Comparison of ENCODE assay signal across 14 mouse cellular contexts in genomic region chr9:120081247-120081646, GRCm38 (mm10). TPM values are rescaled to one million over a fixed set of nuclear protein-coding genes. Genes with fewer than 3 reads are reported as not detected.
DNase-seq lines count a peak whose midpoint lies in the region; ATAC-seq and TF ChIP-seq lines count a peak whose summit lies in the region.
"Had no signal": no experiment of that assay in that cellular context is flagged by ENCODE, and none has a peak within 500 bp of the region (broad histone marks: within the 10 kb centered on the region; RNA-seq: fewer than 3 reads in every experiment).

No protein-coding gene starts in this region.

- dilution Hi-C loops in CH12.LX (cut with MboI; ENCODE audit: extremely low pct_ligation_motif_present, extremely low pct_unique_long_range_greater_than_20kb, low sequenced_read_pairs), result no loop called here

- H3K79me2 ChIP-seq in CH12.LX (replicated peaks; ENCODE audit: control insufficient read depth, extremely low read depth, insufficient read depth, poor library complexity, severe bottlenecking) (no peaks in the 10 kb centered on the region), MEL (ENCODE audit: control insufficient read depth, insufficient read depth, low read length, poor library complexity) (no peaks in the 10 kb centered on the region)

- TF ChIP-seq POLR2A in CH12.LX (IDR thresholded peaks at IDR 0.05; ENCODE audit: low read depth, low read length), result no peak
- no peak for TF ChIP-seq POLR2A in MEL (IDR thresholded peaks at IDR 0.05; ENCODE audit: control insufficient read depth in 1 of 2, insufficient read depth in 1 of 2, low read depth in 1 of 2, low read length in 2 of 2, poor library complexity in 1 of 2)

- TF ChIP-seq CTCF in layer of hippocampus, adult 2 months (conservative IDR thresholded peaks at IDR 0.05), result peak; percentile 51
- TF ChIP-seq CTCF in CH12.LX (conservative IDR thresholded peaks at IDR 0.05 in 1 of 2, IDR thresholded peaks at IDR 0.05 in 1 of 2; ENCODE audit: low read depth in 2 of 2, low read length in 2 of 2) (peak; percentile 7 to 49; a peak in 3 of 4 replicates), MEL (IDR thresholded peaks at IDR 0.05 in 2 of 3, conservative IDR thresholded peaks at IDR 0.05 in 1 of 3; ENCODE audit: control insufficient read depth in 1 of 3, insufficient read depth in 1 of 3, low read depth in 2 of 3, low read length in 3 of 3, poor library complexity in 1 of 3, severe bottlenecking in 1 of 3) (peak; percentile 56 to 75 (median 60))
- peak; percentile 72 for TF ChIP-seq CTCF in liver, embryonic 14.5 days (IDR thresholded peaks at IDR 0.05; ENCODE audit: low read depth)

- H3K9ac ChIP-seq in CH12.LX (ENCODE audit: insufficient read depth, low read depth) (no peak overlapping the region), MEL (ENCODE audit: control insufficient read depth, low read depth, low read length, poor library complexity, severe bottlenecking) (no peak overlapping the region)
- H3K9ac ChIP-seq in liver, embryonic 14.5 days (replicated peaks), result no peak overlapping the region
- H3K9ac ChIP-seq: hindbrain, embryonic 12.5 days had no signal

- peak overlapping the region; percentile 81; the same call in 1 of the 2 replicates for H3K27ac ChIP-seq in layer of hippocampus, adult 2 months
- H3K27ac ChIP-seq in CH12.LX (ENCODE audit: insufficient read depth, low read depth) (no peak overlapping the region), MEL (ENCODE audit: control insufficient read depth, low read depth, low read length) (no peak overlapping the region)
- H3K27ac ChIP-seq in liver, embryonic 14.5 days, result no peak overlapping the region
- H3K27ac ChIP-seq: hindbrain, embryonic 12.5 days; limb, embryonic 10.5 days had no signal

- H3K27me3 ChIP-seq in CH12.LX (replicated peaks), result peaks cover 47% of the 10 kb centered on the region
- no peaks in the 10 kb centered on the region; a peak in 1 of 4 replicates for H3K27me3 ChIP-seq in MEL (ENCODE audit: control insufficient read depth in 1 of 2, insufficient read depth in 2 of 2, low read length in 2 of 2)
- H3K27me3 ChIP-seq in liver, embryonic 14.5 days (ENCODE audit: control insufficient read depth, insufficient read depth, low read length), result no peaks in the 10 kb centered on the region

- no peak for DNase-seq in layer of hippocampus, adult 2 months (ENCODE audit: low spot score in 2 of 2)
- no peak for DNase-seq in layer of hippocampus, adult 18-20 months (ENCODE audit: low spot score in 2 of 2)
- DNase-seq in CH12.LX (ENCODE audit: extremely low read depth), result peak; percentile 22
- peak; percentile 52 for DNase-seq in MEL (ENCODE audit: low read depth, low spot score)
- peak in 1 of 3 experiments; percentile 7 for DNase-seq in liver, embryonic 14.5 days (ENCODE audit: low read depth in 3 of 3, low spot score in 3 of 3)
- DNase-seq in adrenal gland, postnatal 4 days (ENCODE audit: low spot score in 2 of 2), result no peak
- no peak for DNase-seq in spleen, adult 12 weeks (ENCODE audit: low spot score)
- DNase-seq: cerebellum, adult 9-10 months; kidney, postnatal 4 days; thymus, adult 2 months had no signal

- peak; percentile 14 for TF ChIP-seq RAD21 in CH12.LX (IDR thresholded peaks at IDR 0.05; ENCODE audit: low read depth, low read length)
- peak; percentile 44 for TF ChIP-seq RAD21 in MEL (IDR thresholded peaks at IDR 0.05; ENCODE audit: low read depth, low read length)

- no peak for ATAC-seq in liver, embryonic 14.5 days (ENCODE audit: insufficient read depth)
- ATAC-seq: activated CD4-positive, CD25-positive, alpha-beta regulatory T cell, adult 4 months had no signal

- no peak overlapping the region for H3K4me3 ChIP-seq in layer of hippocampus, adult 2 months
- no peak overlapping the region for H3K4me3 ChIP-seq in CH12.LX (replicated peaks in 1 of 3; ENCODE audit: low read depth in 2 of 3, low read length in 2 of 3, poor library complexity in 1 of 3)
- no peak overlapping the region for H3K4me3 ChIP-seq in MEL (ENCODE audit: control insufficient read depth in 1 of 2, insufficient read depth in 1 of 2, low read depth in 2 of 2, low read length in 2 of 2)
- no peak overlapping the region for H3K4me3 ChIP-seq in liver, embryonic 14.5 days (ENCODE audit: insufficient read depth in 1 of 2, low read depth in 2 of 2, low read length in 2 of 2)
- H3K4me3 ChIP-seq: hindbrain, embryonic 12.5 days; limb, embryonic 10.5 days had no signal

- WGBS in liver, embryonic 14.5 days (ENCODE audit: insufficient replicate concordance), result 56% methylated on average over 6 of the region's 6 CpGs

- TF ChIP-seq EP300 in CH12.LX (IDR thresholded peaks at IDR 0.05; ENCODE audit: low read length) (no peak), MEL (IDR thresholded peaks at IDR 0.05; ENCODE audit: low read depth in 1 of 2, low read length in 2 of 2) (no peak)
- TF ChIP-seq EP300 in liver, embryonic 14.5 days (IDR thresholded peaks at IDR 0.05; ENCODE audit: low read depth), result no peak

- H3K9me3 ChIP-seq in CH12.LX (replicated peaks; ENCODE audit: low read length) (peaks cover 4% of the 10 kb centered on the region), MEL (replicated peaks; ENCODE audit: insufficient read depth, low read length) (no peaks in the 10 kb centered on the region)
- no peaks in the 10 kb centered on the region for H3K9me3 ChIP-seq in liver, embryonic 14.5 days (ENCODE audit: control insufficient read depth, low read length)
- H3K9me3 ChIP-seq: hindbrain, embryonic 12.5 days; limb, embryonic 10.5 days had no signal

- H3K36me3 ChIP-seq in CH12.LX (replicated peaks in 1 of 2; ENCODE audit: control insufficient read depth in 1 of 2, insufficient read depth in 1 of 2, low read length in 1 of 2), result no peaks in the 10 kb centered on the region
- H3K36me3 ChIP-seq in MEL (ENCODE audit: control insufficient read depth in 1 of 2, insufficient read depth in 2 of 2, low read length in 2 of 2), result no peaks in the 10 kb centered on the region
- no peaks in the 10 kb centered on the region for H3K36me3 ChIP-seq in liver, embryonic 14.5 days (replicated peaks; ENCODE audit: control insufficient read depth, insufficient read depth, low read depth)
- H3K36me3 ChIP-seq: hindbrain, embryonic 12.5 days; limb, embryonic 10.5 days had no signal

- H3K4me1 ChIP-seq in CH12.LX (ENCODE audit: control insufficient read depth in 1 of 2, insufficient read depth in 2 of 2) (no peaks in the 10 kb centered on the region), MEL (ENCODE audit: control insufficient read depth in 1 of 2, insufficient read depth in 2 of 2, low read length in 2 of 2) (peaks cover 0 to 10% of the 10 kb centered on the region in 2 experiments; a peak in 2 of 4 replicates)
- no peaks in the 10 kb centered on the region for H3K4me1 ChIP-seq in liver, embryonic 14.5 days (replicated peaks; ENCODE audit: control insufficient read depth in 2 of 2, insufficient read depth in 2 of 2, low read length in 1 of 2)
- H3K4me1 ChIP-seq: hindbrain, embryonic 12.5 days; limb, embryonic 10.5 days had no signal

- in situ Hi-C loops in CH12.LX (cut with MboI; ENCODE audit: low pct_ligation_motif_present, low pct_unique_long_range_greater_than_20kb, low sequenced_read_pairs), result no loop called here

- H3K4me2 ChIP-seq in CH12.LX (ENCODE audit: insufficient read depth, low read depth, poor library complexity, severe bottlenecking), result no peak overlapping the region
- H3K4me2 ChIP-seq in liver, embryonic 14.5 days (ENCODE audit: low read depth), result no peak overlapping the region
- H3K4me2 ChIP-seq: hindbrain, embryonic 12.5 days had no signal

RNA-seq across cellular contexts. Expression of gene Ccr8, which starts 10.7 kb away (rescaled TPM):
- not detected for total RNA-seq in layer of hippocampus, adult 2 months (2021)
- total RNA-seq in layer of hippocampus, adult 18-20 months (2021), result not detected
- total RNA-seq in CH12.LX (2012; rRNA removed) (not detected in 2 replicates), CH12.LX (2014; rRNA removed) (not detected in 2 replicates), MEL (2012; rRNA removed) (not detected in 2 replicates)
- polyA plus RNA-seq in CH12.LX (2012; ENCODE audit: insufficient read length, low read depth) (not detected in 2 replicates), MEL (2012; ENCODE audit: insufficient read depth in 1 of 2, insufficient read length in 2 of 2, low read depth in 1 of 2, low replicate concordance in 2 of 2, missing spikeins in 1 of 2) (not detected)
- not detected in 2 replicates for polyA plus RNA-seq in liver, embryonic 14.5 days (2012; rRNA removed)
- polyA plus RNA-seq in liver, embryonic 14.5 days (2014; fragmentation: Nextera tagmentation; extraction: Ambion mirVana), result not detected in 2 replicates
- not detected for total RNA-seq in adrenal gland, postnatal 4 days (2021)
- polyA plus RNA-seq: gonadal fat pad, adult 2 months; hindbrain, embryonic 12.5 days; limb, embryonic 10.5 days had no signal

RNA-seq across cellular contexts. Expression of gene Cx3cr1, which starts 11.6 kb away (rescaled TPM):
- total RNA-seq in layer of hippocampus, adult 2 months (2021), result 10 to 100 TPM; 30.8 to 31.7 TPM
- 10 to 100 TPM; 26.5 to 31.6 TPM for total RNA-seq in layer of hippocampus, adult 18-20 months (2021)
- total RNA-seq in CH12.LX (2012; rRNA removed), result not detected in 2 replicates
- total RNA-seq in CH12.LX (2014; rRNA removed), result not detected in 2 replicates
- 0.06 and 0.08 TPM in 2 replicates for polyA plus RNA-seq in CH12.LX (2012; ENCODE audit: insufficient read length, low read depth)
- total RNA-seq in MEL (2012; rRNA removed), result not detected in 2 replicates
- not detected for polyA plus RNA-seq in MEL (2012; ENCODE audit: insufficient read depth in 1 of 2, insufficient read length in 2 of 2, low read depth in 1 of 2, low replicate concordance in 2 of 2, missing spikeins in 1 of 2)
- polyA plus RNA-seq in liver, embryonic 14.5 days (2012; rRNA removed), result 1.4 and 1.5 TPM in 2 replicates
- polyA plus RNA-seq in liver, embryonic 14.5 days (2014; fragmentation: Nextera tagmentation; extraction: Ambion mirVana), result 0.69 and 1.3 TPM in 2 replicates
- total RNA-seq in adrenal gland, postnatal 4 days (2021), result 1 to 10 TPM; 7.2 TPM

RNA-seq across cellular contexts. Expression of gene Slc25a38, which starts 28.9 kb away (rescaled TPM):
- total RNA-seq in layer of hippocampus, adult 2 months (2021), result 10 to 100 TPM; 26.1 to 26.4 TPM
- 10 to 100 TPM; 28.1 to 29.0 TPM for total RNA-seq in layer of hippocampus, adult 18-20 months (2021)
- total RNA-seq in CH12.LX (2012; rRNA removed) (20.3 and 25.3 TPM in 2 replicates), CH12.LX (2014; rRNA removed) (22.3 and 24.3 TPM in 2 replicates), MEL (2012; rRNA removed) (76.1 and 87.6 TPM in 2 replicates)
- polyA plus RNA-seq in CH12.LX (2012; ENCODE audit: insufficient read length, low read depth) (24.4 and 26.1 TPM in 2 replicates), MEL (2012; ENCODE audit: insufficient read depth in 1 of 2, insufficient read length in 2 of 2, low read depth in 1 of 2, low replicate concordance in 2 of 2, missing spikeins in 1 of 2) (10 to 100 TPM in 1 of 2 experiments, not detected in 1; 81.3 TPM)
- 94.3 and 106 TPM in 2 replicates for polyA plus RNA-seq in liver, embryonic 14.5 days (2012; rRNA removed)
- polyA plus RNA-seq in liver, embryonic 14.5 days (2014; fragmentation: Nextera tagmentation; extraction: Ambion mirVana), result 118 and 136 TPM in 2 replicates
- total RNA-seq in adrenal gland, postnatal 4 days (2021), result 10 to 100 TPM; 22.4 to 25.0 TPM

RNA-seq across cellular contexts. Expression of gene Rpsa, which starts 46.2 kb away (rescaled TPM):
- total RNA-seq in layer of hippocampus, adult 2 months (2021), result 100 to 1,000 TPM; 440 to 441 TPM
- total RNA-seq in layer of hippocampus, adult 18-20 months (2021), result 100 to 1,000 TPM; 448 to 470 TPM
- total RNA-seq in CH12.LX (2012; rRNA removed) (3,568 and 3,991 TPM in 2 replicates), CH12.LX (2014; rRNA removed) (4,012 and 4,053 TPM in 2 replicates), MEL (2012; rRNA removed) (1,584 and 1,827 TPM in 2 replicates)
- polyA plus RNA-seq in CH12.LX (2012; ENCODE audit: insufficient read length, low read depth) (3,250 and 3,563 TPM in 2 replicates), MEL (2012; ENCODE audit: insufficient read depth in 1 of 2, insufficient read length in 2 of 2, low read depth in 1 of 2, low replicate concordance in 2 of 2, missing spikeins in 1 of 2) (1,000 to 10,000 TPM in 1 of 2 experiments, 100 to 1,000 TPM in 1; 726 to 4,532 TPM)
- 1,110 and 1,446 TPM in 2 replicates for polyA plus RNA-seq in liver, embryonic 14.5 days (2012; rRNA removed)
- polyA plus RNA-seq in liver, embryonic 14.5 days (2014; fragmentation: Nextera tagmentation; extraction: Ambion mirVana), result 1,498 and 1,559 TPM in 2 replicates
- total RNA-seq in adrenal gland, postnatal 4 days (2021), result 1,000 to 10,000 TPM; 1,207 to 1,212 TPM

RNA-seq across cellular contexts. Expression of gene Xirp1, which starts 57.8 kb away (rescaled TPM):
- total RNA-seq in layer of hippocampus, adult 2 months (2021), result under 1 TPM; 0.10 to 0.23 TPM
- under 1 TPM; 0.07 to 0.08 TPM for total RNA-seq in layer of hippocampus, adult 18-20 months (2021)
- not detected in 2 replicates for total RNA-seq in CH12.LX (2012; rRNA removed)
- total RNA-seq in CH12.LX (2014; rRNA removed), result not detected in 2 replicates
- not detected in 2 replicates for polyA plus RNA-seq in CH12.LX (2012; ENCODE audit: insufficient read length, low read depth)
- total RNA-seq in MEL (2012; rRNA removed), result not detected in 2 replicates
- polyA plus RNA-seq in MEL (2012; ENCODE audit: insufficient read depth in 1 of 2, insufficient read length in 2 of 2, low read depth in 1 of 2, low replicate concordance in 2 of 2, missing spikeins in 1 of 2), result not detected
- not detected in 2 replicates for polyA plus RNA-seq in liver, embryonic 14.5 days (2012; rRNA removed)
- not detected in 2 replicates for polyA plus RNA-seq in liver, embryonic 14.5 days (2014; fragmentation: Nextera tagmentation; extraction: Ambion mirVana)
- 1 to 10 TPM; 2.2 to 5.6 TPM for total RNA-seq in adrenal gland, postnatal 4 days (2021)
- polyA plus RNA-seq: activated CD4-positive, CD25-positive, alpha-beta regulatory T cell, adult 4 months had no signal

Comparison
In these comparisons a context has a peak if more than half of its experiments do, and no peak if none do; other contexts are left out.
1. DNase-seq: peak in CH12.LX (single experiment) and MEL (single experiment); none in layer of hippocampus, adult 2 months (0 of 2), layer of hippocampus, adult 18-20 months (0 of 2), adrenal gland, postnatal 4 days (0 of 2) and spleen, adult 12 weeks (single experiment).
2. Peak in every context shown above with its lines, with median percentiles within 50 percentile points of each other: CTCF ChIP-seq.